Mouse (Mus musculus) spleen, adult 12 weeks (tissue): ENCODE data around the gene Sphk1.
"Not testable (repeated sequence)": the region's sequence is repeated elsewhere in the genome, so short reads cannot be mapped to it uniquely, and the experiment has no call there.

ENCODE experiments used
- DNase-seq: peaks from one replicate; pipeline ENCODE4 v3.0.0; 2022; ENCODE audit warnings: low spot score

Sphk1 gene

DNA sequence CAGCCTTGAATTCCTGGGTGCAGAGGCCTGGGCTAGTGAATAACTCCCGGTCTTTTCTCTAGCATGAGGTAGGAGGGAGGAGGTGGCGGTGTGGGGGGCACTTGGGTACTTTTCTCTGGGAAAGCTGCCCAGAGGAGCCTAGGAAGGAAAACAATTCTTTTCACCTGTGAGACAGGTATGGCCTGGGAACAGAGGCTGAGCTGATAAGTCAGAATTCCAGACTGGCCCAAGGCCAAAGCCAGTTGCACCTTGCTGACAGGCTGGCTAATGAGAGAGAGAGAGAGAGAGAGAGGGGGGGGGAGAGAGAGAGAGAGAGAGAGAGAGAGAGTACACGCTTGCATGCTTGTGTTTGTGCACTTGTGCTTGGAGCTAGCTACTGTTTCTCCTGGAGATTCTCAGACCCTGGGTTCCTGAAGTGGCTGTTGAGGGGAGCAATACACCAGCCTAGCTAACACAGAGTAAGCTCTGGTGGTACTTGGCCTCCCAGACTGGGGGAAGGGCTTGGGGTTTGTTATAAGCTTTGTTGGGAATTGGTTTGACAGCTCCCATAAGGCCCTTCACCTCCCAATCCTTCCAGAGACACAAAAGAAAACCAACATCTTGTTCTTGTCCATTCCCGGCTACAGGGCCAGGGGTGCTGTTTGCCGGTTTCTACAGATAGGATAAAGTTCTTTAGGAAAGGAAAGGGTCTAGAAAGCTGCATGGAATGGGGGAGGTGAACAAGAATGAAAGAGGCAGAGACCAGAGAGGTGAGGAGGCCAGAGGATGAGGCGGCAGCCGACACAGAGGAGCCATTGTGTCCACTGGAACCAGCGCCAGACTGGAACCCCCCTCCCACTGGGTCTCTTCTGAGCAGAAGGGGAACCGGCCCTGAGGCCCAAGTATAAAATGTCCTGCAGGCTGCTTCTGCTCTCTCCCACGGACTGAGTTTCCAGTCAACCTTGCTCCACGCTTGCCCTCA, at the start of gene Sphk1:
Gene Sphk1, plus strand, starts transcription at position 739 of the 961 bp plus-strand sequence.
- no peak for DNase-seq

DNA sequence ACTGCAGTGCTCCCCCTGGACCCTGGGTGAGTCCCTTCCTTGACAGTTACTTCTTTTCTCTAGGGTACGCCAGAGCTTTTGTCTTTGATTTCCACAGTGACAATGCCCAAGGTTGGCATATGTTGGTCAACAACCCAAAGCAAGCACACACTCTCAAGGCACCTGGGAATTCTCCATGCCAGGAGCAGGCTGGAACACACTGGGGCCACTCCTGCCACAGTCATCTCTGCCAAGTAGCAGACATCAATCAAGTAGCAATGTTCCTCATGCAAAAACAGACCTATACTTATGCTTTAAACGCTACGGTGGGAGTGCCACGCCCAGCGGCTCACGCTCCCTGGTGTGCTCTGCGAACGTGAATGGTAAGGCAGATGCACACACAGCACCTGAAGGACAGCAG, 49.8 kb upstream of the Sphk1 start:
- DNase-seq: no peak

DNA sequence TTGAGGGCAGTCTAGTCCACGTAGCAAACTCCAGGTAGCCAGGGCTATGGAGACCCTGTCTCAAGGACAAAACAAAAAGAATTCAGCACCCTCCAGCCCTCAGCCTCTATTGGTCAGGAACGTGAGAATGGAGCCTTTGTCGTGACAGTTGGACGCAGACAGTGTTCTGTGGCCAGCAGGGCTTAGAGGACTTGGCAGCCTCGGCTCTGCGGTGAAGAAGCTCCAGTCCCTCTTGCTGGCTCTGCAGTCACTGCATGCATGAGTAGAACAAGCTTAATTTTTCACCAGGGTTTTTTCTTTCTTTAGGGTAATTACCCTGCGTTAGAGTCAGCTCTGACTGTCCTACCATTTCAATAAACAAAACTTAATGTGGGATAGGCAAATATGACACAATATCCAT, 48.9 kb upstream of the Sphk1 start:
- no peak for DNase-seq

DNA sequence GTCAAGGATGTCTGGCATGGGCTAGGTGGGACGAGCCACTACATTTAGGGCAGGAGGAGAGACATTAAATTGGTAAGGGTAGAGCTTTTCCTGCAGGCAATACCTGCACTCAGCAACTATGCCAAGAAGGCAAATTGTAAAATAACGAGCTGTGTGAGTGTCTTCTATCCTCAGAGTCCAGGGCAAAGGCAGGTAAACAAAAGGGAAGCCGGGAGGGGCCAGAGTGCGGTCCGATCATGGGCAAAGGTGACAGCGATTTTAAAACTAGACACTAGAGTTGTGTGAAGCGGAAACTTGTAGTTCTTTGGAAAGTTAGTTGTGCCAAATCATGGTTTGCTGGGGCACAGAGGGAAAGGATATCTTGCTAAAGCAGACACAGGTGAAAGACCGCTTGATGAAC, 46.5 kb upstream of the Sphk1 start:
- DNase-seq: no peak

DNA sequence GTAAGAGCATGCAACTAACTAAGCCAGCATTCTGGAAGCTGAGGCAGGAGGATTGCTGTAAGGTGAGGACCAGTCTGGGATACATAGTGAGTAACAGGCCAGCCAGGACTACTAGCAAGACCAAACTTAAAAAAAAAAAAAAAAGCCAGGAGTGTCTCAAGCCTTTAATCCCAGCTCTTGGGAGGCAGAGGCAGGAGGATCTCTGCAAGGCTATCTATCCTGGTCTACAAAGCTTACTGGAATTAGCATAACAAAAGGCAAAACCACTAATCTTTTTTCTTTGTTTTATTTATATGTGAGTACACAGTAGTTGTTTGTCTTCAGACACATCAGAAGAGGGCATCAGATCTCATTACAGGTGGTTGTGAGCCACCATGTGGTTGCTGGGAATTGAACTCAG, 42.5 kb upstream of the Sphk1 start:
- DNase-seq: no peak

DNA sequence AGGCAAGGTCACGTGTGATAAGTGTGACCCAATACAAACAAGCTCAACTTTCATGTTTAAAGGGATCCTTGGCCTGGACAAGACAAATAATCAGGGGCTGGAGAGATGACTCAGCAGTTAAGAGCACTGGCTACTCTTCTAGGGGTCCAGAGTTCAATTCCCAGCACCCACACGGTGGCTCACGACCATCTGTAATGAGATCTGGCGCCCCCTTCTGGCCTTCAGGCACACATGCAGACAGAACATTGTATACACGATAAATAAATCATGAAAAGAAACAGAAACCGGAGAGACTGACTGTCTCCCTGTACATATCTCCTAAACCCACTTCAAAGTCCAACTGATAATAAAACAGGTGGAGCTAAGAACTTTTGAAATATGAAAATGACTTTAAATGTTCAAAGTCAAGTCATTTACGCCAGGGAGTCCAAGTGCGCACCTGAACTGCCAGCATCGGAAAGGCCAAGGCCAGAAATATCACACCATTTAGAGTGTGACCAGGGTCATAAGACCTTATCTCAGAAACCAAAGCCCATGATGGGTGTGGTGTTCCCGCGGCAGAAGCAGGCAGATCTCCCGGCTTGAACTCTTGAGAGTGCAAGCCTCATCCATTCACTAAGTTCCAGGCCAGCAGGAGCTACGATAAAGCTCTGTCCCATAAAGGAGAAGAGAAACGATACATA, 41.9 kb upstream of the Sphk1 start:
- no peak for DNase-seq

DNA sequence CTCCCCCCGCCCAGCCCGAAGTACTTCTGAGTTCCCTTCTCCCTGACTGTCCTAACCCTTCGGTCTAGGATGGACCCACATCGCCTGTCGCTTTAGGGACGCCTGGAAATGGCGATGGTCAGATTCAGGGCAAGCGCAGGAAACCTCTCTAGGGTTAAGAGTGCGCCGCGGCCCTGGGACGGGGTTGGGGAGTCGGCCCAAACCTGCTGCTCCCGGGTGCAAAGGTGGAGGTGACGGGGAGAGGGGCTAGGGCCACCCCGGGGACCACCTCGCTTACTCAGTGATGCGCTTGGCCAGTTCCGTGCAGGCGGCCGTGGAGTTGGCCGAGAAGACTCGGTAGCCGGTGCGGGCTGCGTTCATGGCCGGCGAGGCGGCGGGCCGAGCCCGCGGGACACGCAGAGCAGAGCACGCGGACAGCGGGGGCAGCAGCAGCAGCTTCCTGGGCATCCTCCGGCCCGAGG, 40.9 kb upstream of the Sphk1 start:
- no peak for DNase-seq

DNA sequence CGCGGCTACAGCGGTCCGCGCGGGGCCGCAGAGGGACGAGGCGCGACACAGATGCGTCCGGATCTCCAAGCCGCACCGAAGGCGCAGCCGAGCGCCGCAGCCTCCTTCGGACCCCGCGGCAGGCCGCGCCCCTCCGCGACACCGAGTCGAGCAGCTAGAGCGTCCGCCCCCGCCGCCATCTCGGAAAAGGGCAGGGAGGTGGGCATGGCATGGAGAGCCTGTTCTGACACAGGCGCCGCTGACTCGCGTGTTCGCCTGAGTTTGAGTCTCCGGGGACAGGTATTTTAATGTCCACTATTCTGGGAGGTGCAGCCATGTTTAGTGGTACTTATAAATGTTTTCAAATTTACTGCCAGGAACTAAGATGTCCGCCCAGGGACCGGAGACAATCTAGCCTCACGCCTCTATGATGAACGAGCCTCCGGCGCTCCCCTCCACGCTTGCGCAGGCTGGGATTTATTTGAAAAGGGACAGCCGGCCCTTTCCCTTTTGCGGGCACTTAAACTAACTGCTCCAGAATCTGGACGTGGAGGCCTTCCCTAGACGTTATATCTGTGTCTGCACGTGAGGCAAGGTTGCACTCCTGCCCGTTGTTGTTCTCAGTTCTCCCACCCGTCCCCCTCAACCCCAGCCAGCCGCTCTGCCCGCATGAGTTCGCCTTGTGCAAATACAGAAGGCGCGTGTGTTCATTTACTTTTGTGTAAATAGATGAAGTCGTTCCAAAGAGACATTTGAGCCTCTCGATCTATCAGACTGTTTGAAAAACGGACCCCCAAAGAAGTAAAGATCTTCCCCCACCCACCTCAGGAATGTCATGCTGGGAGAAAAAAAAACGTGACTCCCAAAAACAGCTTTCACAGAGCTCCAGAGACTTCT, 40.3 kb upstream of the Sphk1 start:
- DNase-seq: peak; percentile 88

DNA sequence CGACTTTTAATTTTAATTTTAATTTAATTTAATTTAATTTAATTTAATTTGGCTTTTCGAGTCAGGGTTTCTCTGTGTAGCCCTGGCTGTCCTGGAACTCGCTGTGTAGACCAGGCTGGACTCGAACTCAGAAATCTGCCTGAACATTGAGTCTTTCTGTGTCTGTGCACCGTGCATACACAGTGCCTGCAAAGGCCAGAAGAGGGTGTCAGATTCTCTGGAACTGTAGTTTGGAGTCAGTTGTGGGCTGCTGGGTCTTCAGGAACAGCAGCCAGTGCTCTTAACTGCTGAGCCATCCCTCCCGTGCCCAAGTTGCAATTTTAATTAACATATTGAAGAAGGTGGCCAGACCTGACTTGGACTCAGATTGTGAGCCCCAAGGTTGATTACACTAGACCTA, 39.4 kb upstream of the Sphk1 start:
- DNase-seq: no peak

DNA sequence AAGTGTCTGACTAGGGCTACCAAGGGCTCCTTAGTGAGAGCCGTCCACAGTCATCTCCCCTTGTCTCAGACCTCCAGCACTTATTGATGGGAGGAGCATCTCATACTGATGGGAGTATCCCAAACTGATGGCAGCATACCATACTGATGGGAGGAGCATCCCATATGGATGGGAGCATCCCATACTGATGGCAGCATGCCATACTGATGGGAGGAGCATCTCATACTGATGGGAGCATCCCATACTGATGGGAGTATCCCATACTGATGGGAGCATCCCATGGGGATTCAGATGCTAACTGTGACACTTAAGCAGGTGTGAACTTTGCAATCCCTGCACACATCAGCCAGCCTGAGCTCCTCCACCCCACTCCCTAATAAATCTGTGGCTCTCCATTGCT, 38.2 kb upstream of the Sphk1 start:
- not testable (repeated sequence) for DNase-seq

DNA sequence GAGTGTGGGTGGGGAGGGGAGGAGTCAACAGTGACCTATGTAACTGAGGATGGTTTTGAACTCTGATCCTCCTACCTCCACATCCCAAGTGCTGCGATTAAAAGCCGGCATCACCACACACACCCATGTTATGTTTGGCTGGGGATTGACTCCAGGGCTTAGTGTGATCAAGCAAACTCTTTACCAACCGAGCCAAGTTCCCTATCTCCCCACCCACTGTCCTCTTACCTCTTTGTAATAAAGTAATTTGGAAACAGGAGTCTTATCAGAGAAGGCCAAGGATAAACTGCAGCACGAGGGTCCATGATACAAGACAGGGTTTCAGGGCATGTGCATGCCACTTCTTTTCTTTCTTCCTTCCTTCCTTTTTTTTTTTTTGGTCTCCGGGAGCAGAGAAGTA, 37.5 kb upstream of the Sphk1 start:
- no peak for DNase-seq

DNA sequence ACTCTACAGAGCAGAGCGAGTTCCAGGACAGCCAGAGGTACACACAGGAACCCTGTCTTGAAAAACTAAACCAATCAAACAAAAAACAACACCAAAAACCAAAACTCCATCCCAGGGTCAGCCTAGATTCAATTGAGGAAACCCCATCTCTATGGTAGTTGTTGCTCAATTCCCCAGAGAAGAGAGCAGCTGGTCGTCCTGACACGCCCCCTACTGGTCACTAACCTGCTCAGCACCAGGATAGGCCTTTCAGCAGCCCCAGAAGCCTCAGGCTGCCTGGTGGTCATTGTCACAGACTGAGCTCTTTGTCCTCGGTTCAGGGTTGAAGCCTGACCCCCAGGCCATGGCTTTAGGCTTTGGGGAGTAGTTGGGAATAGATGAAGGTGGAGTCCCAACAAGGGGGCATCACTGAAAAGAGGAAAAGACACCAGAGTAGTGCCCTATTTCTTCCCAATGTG, 36.9 kb upstream of the Sphk1 start, which contains the start of gene Prpsap1:
Gene Prpsap1, minus strand, starts transcription at position 408 of the 458 bp plus-strand sequence.
- DNase-seq: peak; percentile 51

DNA sequence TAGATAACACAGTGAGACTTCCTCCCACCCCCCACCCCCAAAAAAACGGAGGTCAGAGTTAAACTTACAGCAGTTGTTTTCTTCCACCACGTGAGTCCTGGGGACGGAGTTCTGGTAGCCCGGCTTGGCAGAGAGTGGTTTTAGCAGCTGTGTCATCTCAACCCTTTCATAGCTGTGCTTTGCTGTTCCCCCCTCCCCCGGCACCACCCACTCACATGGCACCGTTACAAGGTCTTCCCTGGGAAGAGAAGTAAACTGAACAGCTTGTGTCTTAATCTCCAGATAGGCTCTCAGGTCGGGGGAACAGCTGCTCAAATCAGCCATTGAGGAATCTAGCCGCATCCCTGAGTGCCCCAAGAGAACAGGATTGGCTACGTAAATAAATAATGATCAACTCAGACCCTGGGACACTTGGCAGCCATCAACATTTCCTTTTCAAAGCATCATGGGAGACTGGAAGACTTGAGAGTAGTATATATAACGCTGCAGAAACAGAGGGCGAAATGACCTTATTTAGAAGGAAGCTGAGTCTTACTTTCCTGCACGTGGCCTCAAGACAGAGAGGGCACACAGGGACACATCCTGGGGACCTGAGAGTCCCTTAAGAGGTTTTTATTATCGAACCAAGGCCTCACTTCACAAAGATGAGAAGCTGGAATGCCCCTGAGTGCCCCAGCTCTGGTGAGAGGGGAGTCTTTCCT, 36.1 kb upstream of the Sphk1 start:
- DNase-seq: no peak

DNA sequence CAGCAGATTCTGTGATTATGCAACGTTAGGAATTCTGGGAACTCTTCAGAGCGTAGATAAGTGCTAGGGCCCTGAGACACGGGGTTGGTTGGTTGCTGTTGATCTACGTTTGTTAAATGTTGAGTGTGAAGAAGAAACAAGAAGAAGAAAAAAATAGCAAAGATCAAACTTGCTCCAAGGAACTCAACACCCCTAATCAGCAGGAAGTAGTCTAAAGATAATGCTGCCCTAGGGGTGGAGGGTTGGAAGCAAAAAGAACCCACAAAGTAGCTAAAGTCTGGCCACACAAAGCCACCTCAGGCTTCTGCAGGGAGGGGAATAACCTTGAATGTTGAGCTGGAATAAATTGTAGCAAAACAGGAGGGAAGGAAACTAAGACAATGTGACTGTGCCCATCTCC, 33.4 kb upstream of the Sphk1 start:
- no peak for DNase-seq

DNA sequence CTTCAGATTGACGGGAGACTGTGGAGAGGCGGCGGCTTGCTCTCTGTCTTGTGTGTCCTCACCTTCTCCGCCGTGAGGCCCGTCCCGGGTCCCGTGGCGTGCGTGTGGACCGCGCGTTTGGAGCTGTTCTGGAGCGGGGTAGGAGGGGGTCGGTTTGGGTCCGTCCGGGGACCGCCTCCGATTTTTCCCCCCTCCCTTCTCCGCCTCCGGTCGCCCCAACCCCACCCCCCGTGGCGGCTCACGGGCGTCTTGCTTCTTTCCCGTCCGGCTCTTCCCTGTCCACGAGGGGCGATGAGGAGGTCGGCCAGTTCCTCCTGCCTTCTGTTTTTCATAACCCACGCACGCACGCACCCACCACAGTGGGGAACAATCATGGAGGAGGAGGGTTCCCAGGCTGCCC, 32.1 kb upstream of the Sphk1 start:
- no peak for DNase-seq

DNA sequence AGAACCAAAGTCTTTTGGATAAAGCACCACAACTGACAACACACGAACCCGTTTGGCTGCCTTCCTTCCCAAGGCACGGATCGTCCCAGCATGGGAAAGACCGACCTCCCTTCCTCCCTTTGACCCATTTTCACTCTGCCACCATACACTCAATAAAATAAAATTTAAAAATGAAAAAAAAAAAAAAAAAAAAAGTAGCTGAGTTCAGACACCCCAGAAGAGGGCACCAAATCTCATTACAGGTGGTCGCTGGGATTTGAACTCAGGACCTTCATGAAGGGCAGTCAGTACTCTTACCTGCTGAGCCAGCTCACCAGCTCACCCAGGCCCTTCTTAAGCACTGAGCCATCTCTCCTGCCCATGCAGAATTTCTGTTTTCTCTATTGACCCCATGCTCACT, 31.7 kb upstream of the Sphk1 start:
- no peak for DNase-seq

DNA sequence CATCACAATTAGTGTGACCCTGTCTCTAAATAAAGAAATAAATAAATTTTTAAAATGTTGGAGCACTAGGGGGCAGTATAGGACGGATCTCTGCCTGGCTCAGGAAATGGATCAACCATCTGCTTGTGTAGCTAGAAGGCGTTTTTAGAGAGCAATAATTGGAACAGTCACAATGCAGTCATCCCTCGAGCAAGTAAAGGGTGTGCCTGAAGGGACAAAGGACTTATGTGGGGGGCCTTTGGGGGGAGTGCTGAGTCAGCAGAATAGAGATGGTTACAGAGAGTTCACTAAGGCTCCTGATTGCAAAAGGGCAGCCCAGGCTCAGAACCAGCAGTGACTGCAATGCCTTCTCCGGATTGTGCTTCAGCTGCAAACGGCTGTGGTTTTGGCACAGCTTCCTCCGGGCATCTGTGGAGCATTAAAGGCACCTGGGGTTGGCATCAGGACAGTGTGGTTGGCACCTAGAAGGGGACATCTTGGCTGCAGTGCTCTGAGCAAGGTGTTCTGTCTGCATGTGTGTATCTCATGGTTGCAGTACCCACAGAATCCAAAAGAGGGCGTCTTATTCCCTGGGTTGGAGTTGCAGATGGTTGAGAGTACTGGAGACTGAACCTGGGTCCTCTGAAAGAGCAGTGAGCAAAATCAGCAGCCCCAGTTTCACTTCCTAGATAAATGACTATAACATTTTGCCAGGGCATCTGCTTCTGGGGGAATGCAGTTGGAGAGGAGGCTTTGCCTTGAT, 29.5 kb upstream of the Sphk1 start:
- peak; percentile 25 for DNase-seq

DNA sequence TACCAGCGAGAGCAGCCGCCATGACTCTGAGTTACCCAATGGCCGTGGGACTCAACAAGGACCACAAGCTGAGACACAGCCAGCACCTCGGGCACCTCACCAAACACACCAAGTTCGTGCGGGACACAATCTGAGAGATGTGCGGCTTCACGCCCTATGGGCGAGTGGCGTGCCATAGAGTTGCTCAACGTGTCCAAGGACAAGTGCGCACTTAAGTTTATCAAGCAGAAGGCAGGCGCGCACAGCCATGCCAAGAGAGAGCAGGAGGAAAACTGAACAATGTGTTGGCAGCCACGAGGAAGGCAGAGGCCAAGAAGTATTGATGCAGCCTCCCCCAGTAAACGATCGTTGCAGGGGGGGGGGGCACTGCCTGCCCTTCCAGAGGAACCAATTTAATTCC, 26.2 kb upstream of the Sphk1 start:
- DNase-seq: no peak

DNA sequence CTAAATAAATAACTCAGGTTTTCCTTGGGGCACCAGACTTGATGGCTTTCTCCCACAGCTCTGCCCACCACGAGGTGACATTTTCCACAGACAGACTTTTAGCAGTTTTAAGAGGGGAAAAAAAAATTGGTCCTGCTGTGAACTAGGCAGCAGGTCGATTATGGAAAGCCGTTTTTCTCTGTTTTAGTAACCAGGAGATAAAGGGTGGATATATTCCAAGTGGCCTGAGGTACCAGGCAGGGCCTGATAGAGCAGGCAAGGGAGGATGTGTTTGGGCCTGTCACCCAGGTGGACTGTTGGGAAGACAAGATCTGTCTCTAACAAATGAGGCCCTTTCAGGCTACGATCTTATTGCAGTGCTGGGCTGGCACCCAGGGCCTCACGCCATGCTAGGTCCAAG, 25.2 kb upstream of the Sphk1 start:
- no peak for DNase-seq

DNA sequence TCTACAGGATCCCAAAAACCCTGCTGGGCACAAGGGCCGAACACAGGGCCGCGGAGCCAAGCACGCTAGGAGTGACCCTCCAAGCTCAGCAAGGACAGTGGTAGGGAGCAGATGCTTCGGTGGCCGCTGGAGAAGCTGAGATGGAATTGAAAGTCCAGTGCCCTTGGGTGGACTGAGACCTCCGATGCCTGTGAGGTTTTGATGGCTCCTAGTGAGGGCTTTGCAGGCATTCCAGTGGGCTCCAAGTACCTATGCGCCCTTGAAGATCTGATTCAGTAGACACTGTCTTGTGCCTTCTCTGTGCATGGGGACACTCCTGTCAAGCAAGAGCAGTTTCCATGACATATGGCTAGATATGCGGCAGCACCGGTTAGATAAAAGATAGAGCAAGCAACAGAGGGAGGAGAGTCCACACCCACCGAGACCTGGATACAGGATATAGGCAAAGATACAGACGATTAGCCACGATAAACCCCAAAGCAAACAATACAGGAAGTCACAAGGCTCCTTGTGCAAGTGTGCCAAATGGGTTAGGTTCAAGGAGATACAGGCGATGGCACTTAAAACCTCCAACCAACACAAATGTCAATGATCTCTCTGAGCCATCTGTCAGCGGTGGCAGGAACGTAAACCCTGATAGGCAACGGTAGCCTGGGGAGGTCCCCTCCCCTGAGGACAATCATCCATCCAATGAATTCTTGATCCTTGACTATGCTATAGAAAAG, 24.4 kb upstream of the Sphk1 start:
- no peak for DNase-seq
